Mouse (Mus musculus) cortical plate, adult 2 months (tissue): ENCODE results near the gene Inpp5a.

ENCODE experiments used
- CTCF ChIP-seq: fragments of 200-500 bp; IDR thresholded peaks from 2 replicates; pipeline ENCODE4 v1.5.1; 2011; ENCODE audit warnings: mild to moderate bottlenecking, control low read depth, low read length; ENCODE audit not compliant: insufficient read depth; ENCODE audit errors: extremely low read depth
- POLR2A ChIP-seq: fragments of 200-500 bp; IDR thresholded peaks from 2 replicates; pipeline ENCODE4 v1.6.1; 2011; ENCODE audit warnings: mild to moderate bottlenecking, low read length, control low read depth; ENCODE audit not compliant: insufficient read depth; ENCODE audit errors: extremely low read depth

- TF ChIP-seq POLR2A: no peak
- no peak for TF ChIP-seq CTCF
Measured at GRCm38 (mm10) chr7:139368722-139369380, 20.1 kb upstream of the Inpp5a start.
